Mouse (Mus musculus) heart, embryonic 13.5 days (tissue): ENCODE data around the gene March11. TPM values are rescaled to one million over a fixed set of nuclear protein-coding genes. Genes with fewer than 3 reads are reported as not detected.

Experiments used
- ATAC-seq: fragments of 200-750 bp; cut with Nextera tagmentation; 2 replicates; pipeline ENCODE4 v1.8.0; 2017; ENCODE audit warnings: moderate TSS enrichment; ENCODE audit not compliant: insufficient number of reproducible peaks, low FRiP score, low TSS enrichment; ENCODE audit errors: extremely low read depth
- H3K27ac ChIP-seq: fragments of 300-500 bp; sonication (generic); replicated peaks from 2 replicates; pipeline ENCODE4 v1.5.1; 2015; ENCODE audit warnings: moderate library complexity, mild to moderate bottlenecking, inconsistent platforms
- H3K27me3 ChIP-seq: fragments of 300-500 bp; sonication (generic); replicated peaks from 2 replicates; pipeline ENCODE4 v1.6.1; 2015; ENCODE audit warnings: mild to moderate bottlenecking, inconsistent platforms
- H3K36me3 ChIP-seq: fragments of 300-500 bp; sonication (generic); 2 replicates; pipeline ENCODE4 v1.6.1; 2015; ENCODE audit warnings: mild to moderate bottlenecking, inconsistent platforms
- H3K4me1 ChIP-seq: fragments of 300-500 bp; sonication (generic); 2 replicates; pipeline ENCODE4 v1.6.1; 2015; ENCODE audit warnings: inconsistent platforms
- H3K4me2 ChIP-seq: fragments of 300-500 bp; sonication (generic); 2 replicates; pipeline ENCODE4 v1.6.1; 2015; ENCODE audit warnings: inconsistent platforms, mild to moderate bottlenecking, moderate library complexity
- H3K4me3 ChIP-seq: fragments of 300-500 bp; sonication (generic); 2 replicates; pipeline ENCODE4 v1.5.1; 2015; ENCODE audit warnings: moderate library complexity, mild to moderate bottlenecking, inconsistent platforms
- H3K9ac ChIP-seq: fragments of 300-500 bp; sonication (generic); 2 replicates; pipeline ENCODE4 v1.6.1; 2015; ENCODE audit warnings: inconsistent platforms, mild to moderate bottlenecking, moderate library complexity
- H3K9me3 ChIP-seq: fragments of 300-500 bp; sonication (generic); 2 replicates; pipeline ENCODE4 v1.6.1; 2016; ENCODE audit warnings: inconsistent platforms
- WGBS: fragments of 180-500 bp; shearing (Covaris S2); methylation state at CpG from one replicate; pipeline ENCODE4 v1.1.7; 2015; ENCODE audit warnings: mixed read lengths; 5-methylcytosine and 5-hydroxymethylcytosine counted together
- polyA plus RNA-seq: library from polyadenylated mRNA; unstranded; fragments of >200 nt; fragmentation: Nextera tagmentation; extraction: Ambion mirVana; gene quantifications from 2 replicates; pipeline ENCODE4 v1.2.1, GENCODE M21; 2015

Gene March11
- polyA plus RNA-seq, 1 experiment from 2014 or later = 0.27 TPM

DNA sequence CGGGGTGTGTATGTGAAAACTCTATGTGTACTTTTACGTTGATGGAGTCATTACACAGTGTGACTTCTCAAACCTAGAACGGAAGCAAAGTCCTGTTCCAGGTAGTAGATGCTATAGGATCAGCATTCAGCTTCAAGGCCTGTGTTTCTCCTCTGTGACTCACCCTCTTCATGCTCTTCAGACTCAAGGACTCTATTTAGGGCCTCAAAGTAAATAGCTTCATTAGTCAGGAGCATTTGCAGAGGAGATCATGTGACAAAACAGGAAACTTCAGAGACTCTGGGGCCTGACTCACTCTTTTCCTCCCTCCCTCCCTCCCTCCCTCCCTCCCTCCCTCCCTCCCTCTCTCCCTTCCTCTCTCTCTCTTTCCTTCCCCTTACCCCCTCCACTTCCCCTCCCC is 66.1 kb downstream of the March11 start:
- WGBS = 86% methylated on average over 3 of the region's 3 CpGs
- H3K4me1 ChIP-seq = no peaks in the 10 kb centered on the region
- H3K4me2 ChIP-seq = no peak overlapping the region
- H3K9me3 ChIP-seq = no peaks in the 10 kb centered on the region
- no peak overlapping the region for H3K27ac ChIP-seq
- no peak overlapping the region for H3K9ac ChIP-seq
- H3K36me3 ChIP-seq = no peaks in the 10 kb centered on the region
- H3K27me3 ChIP-seq = no peaks in the 10 kb centered on the region
- no peak for ATAC-seq
- H3K4me3 ChIP-seq = no peak overlapping the region

DNA sequence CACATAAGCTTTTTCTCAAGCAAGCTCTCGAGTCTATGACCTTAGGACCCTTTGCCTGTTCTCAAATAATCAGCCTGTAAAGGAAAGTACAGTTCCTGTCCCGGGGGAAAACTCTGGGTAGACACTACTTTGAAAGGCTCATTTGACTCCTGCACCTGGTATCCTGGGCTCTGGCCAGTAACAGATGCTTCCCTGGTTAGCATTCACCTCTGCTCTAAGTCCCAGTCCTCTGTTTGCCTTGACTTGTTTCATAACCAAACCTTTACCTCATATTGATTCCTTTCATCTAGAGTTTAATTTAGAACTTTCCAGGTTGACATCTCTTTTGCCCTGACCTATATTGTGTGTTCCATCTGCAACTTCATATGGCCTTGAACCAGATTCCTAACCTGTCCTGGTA is 68.5 kb downstream of the March11 start:
- ATAC-seq = no peak
- Histone ChIP-seq H3K4me3 (no peak overlapping the region), H3K27ac (no peak overlapping the region), H3K9ac (no peak overlapping the region), H3K4me1 (no peaks in the 10 kb centered on the region), H3K9me3 (no peaks in the 10 kb centered on the region), H3K27me3 (no peaks in the 10 kb centered on the region), H3K36me3 (no peaks in the 10 kb centered on the region), H3K4me2 (no peak overlapping the region)
- 57% methylated on average over 2 of the region's 2 CpGs for WGBS

DNA sequence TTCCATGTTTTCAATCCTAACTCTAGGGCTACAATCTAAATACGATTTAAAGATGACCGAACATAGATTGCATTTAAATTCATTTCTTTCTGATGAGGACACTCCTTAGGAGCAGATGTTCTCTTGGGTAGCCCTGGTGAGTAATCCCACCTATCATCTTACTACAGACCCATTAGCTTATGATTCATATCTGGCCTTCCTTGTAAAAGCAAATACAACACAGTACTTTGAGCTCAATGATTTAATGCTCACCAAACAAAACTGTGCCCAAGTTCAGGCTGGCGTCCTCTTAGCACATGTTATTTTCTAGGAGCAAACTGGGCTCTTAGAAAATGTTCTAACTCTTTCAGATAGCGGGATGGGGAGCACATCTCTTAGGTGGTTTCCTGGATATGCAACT is 70.0 kb downstream of the March11 start:
- Histone ChIP-seq H3K27ac (no peak overlapping the region), H3K4me2 (no peak overlapping the region), H3K27me3 (no peaks in the 10 kb centered on the region), H3K9ac (no peak overlapping the region), H3K9me3 (no peaks in the 10 kb centered on the region), H3K4me1 (no peaks in the 10 kb centered on the region), H3K36me3 (no peaks in the 10 kb centered on the region), H3K4me3 (no peak overlapping the region)
- WGBS = 71% methylated on average over 4 of the region's 4 CpGs
- no peak for ATAC-seq

DNA sequence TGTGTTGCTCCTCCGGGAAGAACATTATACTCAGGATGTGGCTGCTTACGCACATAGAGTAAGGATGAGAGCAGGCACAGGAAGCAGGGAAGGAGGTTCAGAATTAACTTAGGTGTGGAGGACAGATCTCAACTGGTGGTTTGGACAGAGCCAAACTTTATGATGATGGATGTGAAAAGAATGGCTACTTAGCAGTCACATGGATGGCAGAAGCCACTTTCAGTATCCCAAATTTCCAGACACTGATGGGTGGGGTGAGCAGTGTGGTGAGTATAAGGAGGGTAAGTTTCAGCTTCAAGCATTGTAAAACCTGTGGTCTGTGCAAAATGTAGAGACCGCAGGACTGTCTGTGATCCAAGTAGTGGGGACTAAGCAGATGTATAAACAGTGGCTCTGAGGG is 71.0 kb downstream of the March11 start:
- no peak overlapping the region for H3K4me2 ChIP-seq
- no peak overlapping the region for H3K27ac ChIP-seq
- H3K9ac ChIP-seq = no peak overlapping the region
- H3K36me3 ChIP-seq = no peaks in the 10 kb centered on the region
- ATAC-seq = no peak
- 66% methylated on average over 3 of the region's 3 CpGs for WGBS
- H3K4me3 ChIP-seq = no peak overlapping the region
- no peaks in the 10 kb centered on the region for H3K27me3 ChIP-seq
- H3K9me3 ChIP-seq = no peaks in the 10 kb centered on the region
- H3K4me1 ChIP-seq = no peaks in the 10 kb centered on the region

DNA sequence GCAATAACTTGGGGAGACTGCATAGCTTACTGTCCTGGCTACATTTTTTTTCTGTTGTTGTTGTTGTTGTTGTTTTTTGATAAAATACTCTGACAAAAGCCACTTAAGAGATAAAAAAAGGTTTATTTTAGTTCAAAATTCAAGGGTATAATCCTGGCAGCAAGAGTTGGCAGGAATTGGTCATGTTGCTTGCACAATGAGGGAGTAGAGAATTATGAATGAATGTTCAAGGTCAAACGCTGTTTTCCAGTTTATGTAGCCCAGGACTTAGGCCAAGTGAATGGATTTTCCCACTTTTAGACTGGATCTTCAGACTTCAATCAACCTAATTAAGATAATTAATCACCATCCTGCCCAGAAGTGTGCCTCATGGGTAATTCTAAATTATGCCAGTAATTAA is 72.0 kb downstream of the March11 start:
- Histone ChIP-seq H3K27ac (no peak overlapping the region), H3K27me3 (no peaks in the 10 kb centered on the region), H3K9ac (no peak overlapping the region), H3K9me3 (no peaks in the 10 kb centered on the region), H3K36me3 (no peaks in the 10 kb centered on the region), H3K4me1 (no peaks in the 10 kb centered on the region), H3K4me3 (no peak overlapping the region), H3K4me2 (no peak overlapping the region)
- WGBS = 79% methylated on average over 1 of the region's 1 CpGs
- ATAC-seq = no peak

DNA sequence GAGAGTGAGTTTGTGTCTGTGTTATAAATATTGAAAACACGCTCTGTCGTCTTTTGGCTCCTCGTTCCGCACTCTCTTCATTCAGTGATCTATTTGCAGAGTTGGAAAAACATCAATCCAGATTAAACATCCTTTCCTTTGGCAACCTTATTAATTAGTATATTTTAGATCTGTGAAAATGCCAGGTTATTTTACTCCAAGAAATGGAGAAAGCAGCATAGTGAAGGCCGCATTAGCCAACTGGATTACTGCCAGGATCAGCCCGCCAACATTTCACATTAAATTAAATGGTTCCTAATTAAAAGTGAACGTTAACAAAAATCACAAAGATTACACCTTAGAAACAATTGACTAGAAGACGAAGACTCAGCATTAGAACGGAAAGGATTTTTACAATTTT is 81.2 kb downstream of the March11 start:
- H3K27ac ChIP-seq = no peak overlapping the region
- H3K4me1 ChIP-seq = no peaks in the 10 kb centered on the region
- ATAC-seq = no peak
- no peaks in the 10 kb centered on the region for H3K27me3 ChIP-seq
- WGBS = 82% methylated on average over 9 of the region's 9 CpGs
- no peaks in the 10 kb centered on the region for H3K9me3 ChIP-seq
- no peak overlapping the region for H3K9ac ChIP-seq
- no peak overlapping the region for H3K4me2 ChIP-seq
- H3K4me3 ChIP-seq = no peak overlapping the region
- no peaks in the 10 kb centered on the region for H3K36me3 ChIP-seq

DNA sequence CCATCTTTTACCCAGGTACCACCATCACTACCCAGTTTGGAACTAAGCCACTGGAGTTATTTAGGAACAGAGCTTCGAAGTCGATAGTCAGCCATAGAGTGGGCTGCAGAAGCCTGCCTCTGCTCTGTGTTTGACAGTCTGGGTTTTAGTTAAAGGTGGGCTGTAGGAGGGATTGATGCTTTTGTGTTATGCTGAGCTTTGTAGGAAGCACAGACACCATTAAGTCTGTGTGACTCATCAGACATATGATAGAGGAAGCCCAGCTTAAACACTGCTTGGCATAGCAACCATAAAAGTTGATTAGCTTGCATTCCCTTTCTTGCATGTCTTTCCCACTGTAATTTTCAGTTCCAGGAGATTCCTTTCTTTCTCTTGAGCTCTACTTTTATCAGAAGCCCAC is 87.7 kb downstream of the March11 start:
- H3K9me3 ChIP-seq = no peaks in the 10 kb centered on the region
- no peak overlapping the region for H3K4me3 ChIP-seq
- H3K27me3 ChIP-seq = no peaks in the 10 kb centered on the region
- 76% methylated on average over 2 of the region's 2 CpGs for WGBS
- H3K36me3 ChIP-seq = no peaks in the 10 kb centered on the region
- H3K27ac ChIP-seq = no peak overlapping the region
- ATAC-seq = no peak
- H3K4me2 ChIP-seq = no peak overlapping the region
- no peaks in the 10 kb centered on the region for H3K4me1 ChIP-seq
- H3K9ac ChIP-seq = no peak overlapping the region

DNA sequence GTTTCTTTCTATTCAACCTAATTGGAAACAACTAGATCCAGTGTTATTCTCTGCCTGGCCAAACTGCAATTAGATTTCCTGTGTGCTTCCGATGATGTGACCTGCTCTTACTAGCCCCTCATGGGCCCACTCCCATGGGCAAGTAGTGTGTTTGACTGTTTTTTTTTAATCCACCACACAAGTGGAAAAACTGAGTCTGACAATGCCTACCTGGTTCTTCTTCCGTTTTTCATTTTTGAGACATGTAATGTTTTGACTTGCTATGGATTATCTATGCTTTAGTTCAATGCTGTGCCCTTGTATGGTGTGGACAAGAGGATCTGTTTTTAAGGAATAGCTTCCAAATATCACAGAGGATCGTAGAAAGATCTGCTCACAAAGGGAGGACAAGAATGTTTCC is 116.4 kb downstream of the March11 start:
- H3K27me3 ChIP-seq = no peaks in the 10 kb centered on the region
- no peak overlapping the region for H3K4me2 ChIP-seq
- H3K9me3 ChIP-seq = no peaks in the 10 kb centered on the region
- 73% methylated on average over 3 of the region's 3 CpGs for WGBS
- H3K27ac ChIP-seq = no peak overlapping the region
- H3K36me3 ChIP-seq = no peaks in the 10 kb centered on the region
- no peak for ATAC-seq
- no peak overlapping the region for H3K9ac ChIP-seq
- H3K4me1 ChIP-seq = no peaks in the 10 kb centered on the region
- no peak overlapping the region for H3K4me3 ChIP-seq

DNA sequence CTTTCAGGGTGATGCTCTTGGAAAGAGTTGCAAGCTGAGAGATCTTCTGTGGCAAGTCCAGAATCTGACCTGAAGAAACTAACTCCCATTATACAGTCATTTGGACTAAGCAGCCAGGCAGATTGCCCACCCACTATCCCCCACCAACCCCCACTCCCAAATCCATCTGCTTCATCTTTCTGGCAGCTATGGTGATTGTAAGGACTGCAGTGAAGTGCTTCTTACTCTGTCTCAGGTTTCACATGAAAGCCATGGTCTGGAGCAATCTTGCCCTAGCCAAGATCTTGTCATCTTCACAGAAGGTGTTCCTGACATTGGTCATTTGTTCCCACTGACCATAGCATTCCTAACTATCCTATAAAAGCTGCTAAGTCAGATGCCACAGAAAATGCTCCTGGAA is 117.4 kb downstream of the March11 start:
- no peaks in the 10 kb centered on the region for H3K27me3 ChIP-seq
- H3K4me1 ChIP-seq = no peaks in the 10 kb centered on the region
- H3K4me2 ChIP-seq = no peak overlapping the region
- no peak overlapping the region for H3K27ac ChIP-seq
- no peaks in the 10 kb centered on the region for H3K9me3 ChIP-seq
- H3K9ac ChIP-seq = no peak overlapping the region
- H3K4me3 ChIP-seq = no peak overlapping the region
- H3K36me3 ChIP-seq = no peaks in the 10 kb centered on the region
- ATAC-seq = no peak

DNA sequence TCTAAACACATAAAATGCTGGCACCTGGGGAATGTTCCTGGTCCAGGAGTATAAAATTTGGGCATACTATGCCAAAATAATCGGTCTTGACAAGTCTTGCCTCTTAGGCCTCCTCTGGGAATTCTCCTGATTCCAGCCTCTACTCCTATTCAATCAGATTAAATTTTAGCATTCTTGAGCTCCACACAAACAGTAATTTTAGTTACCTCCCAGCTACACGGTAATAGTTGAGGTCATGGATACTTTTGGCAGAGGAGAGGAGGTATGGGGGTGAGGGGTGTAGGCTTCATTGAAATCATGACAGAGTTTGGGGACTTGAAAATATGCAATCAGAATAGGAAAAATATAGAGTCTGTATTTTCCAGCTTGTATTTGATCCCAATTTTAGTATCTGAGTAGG is 121.7 kb downstream of the March11 start:
- Histone ChIP-seq H3K27ac (no peak overlapping the region), H3K27me3 (no peaks in the 10 kb centered on the region), H3K36me3 (no peaks in the 10 kb centered on the region), H3K9me3 (no peaks in the 10 kb centered on the region), H3K4me3 (no peak overlapping the region), H3K4me2 (no peak overlapping the region), H3K9ac (no peak overlapping the region), H3K4me1 (no peaks in the 10 kb centered on the region)
- WGBS = 65% methylated on average over 2 of the region's 2 CpGs
- ATAC-seq = no peak

DNA sequence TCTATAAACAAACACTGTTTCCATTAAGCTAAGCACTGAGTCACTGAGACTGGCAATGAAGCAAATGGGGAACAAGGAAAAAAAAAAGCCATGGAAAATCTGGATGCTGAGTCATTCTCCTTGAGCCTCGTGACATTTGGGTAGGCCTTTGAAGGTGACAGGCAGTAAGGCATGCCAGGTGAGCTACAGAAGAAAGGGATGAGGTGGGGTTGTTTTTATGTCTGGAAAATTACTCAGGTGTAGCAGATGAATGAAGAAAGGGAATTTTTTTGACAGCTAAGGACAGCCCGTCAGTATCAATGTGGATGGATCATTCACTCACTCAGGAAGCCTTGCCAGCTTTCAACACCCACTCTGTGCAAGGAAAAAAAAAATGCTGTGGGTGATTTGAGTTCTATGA is 123.8 kb downstream of the March11 start:
- H3K27ac ChIP-seq = no peak overlapping the region
- no peaks in the 10 kb centered on the region for H3K27me3 ChIP-seq
- no peak for ATAC-seq
- H3K9ac ChIP-seq = no peak overlapping the region
- H3K36me3 ChIP-seq = no peaks in the 10 kb centered on the region
- no peaks in the 10 kb centered on the region for H3K9me3 ChIP-seq
- WGBS = 48% methylated on average over 2 of the region's 2 CpGs
- no peak overlapping the region for H3K4me3 ChIP-seq
- H3K4me1 ChIP-seq = no peaks in the 10 kb centered on the region
- no peak overlapping the region for H3K4me2 ChIP-seq

DNA sequence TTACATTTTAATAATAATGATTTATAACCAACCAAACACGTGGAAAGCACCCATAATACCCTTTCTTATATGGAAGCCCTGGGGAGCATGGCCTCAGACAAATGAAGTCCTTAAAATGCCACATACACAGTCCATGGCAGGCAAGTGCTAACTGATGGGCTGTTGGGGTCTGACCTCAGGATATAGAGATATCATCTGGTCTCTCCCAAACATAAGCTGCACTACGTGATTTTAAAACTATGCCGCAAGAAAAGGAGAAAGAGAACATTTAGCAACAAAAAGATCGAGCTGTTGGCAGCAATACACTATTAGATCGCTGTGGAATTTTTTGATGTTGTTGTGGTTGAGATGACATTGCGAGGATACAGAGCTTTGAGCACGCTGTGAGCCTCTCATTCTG is 126.9 kb downstream of the March11 start:
- no peak for ATAC-seq
- Histone ChIP-seq H3K27me3 (no peaks in the 10 kb centered on the region), H3K4me3 (no peak overlapping the region), H3K36me3 (no peaks in the 10 kb centered on the region), H3K4me2 (no peak overlapping the region), H3K9ac (no peak overlapping the region), H3K27ac (no peak overlapping the region), H3K9me3 (no peaks in the 10 kb centered on the region), H3K4me1 (no peaks in the 10 kb centered on the region)
- 74% methylated on average over 7 of the region's 7 CpGs for WGBS

DNA sequence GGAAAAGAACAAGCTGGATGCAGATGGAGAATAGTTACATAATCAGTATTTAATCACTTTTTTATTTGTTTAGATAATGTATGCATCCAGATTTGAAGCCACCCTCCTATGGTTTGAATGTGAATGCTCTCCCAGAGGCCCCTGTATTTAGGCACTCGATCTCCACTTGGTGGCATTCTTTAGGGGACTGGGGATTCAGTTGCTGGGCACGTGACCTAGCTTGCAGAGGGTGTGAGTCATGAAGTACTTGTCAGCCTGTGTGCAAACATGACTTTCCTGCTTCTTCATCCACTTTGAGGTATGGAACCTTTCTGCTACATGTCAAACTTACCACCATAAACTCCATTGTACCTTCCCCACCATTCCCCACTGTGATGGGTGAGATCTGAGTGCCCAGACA is 128.3 kb downstream of the March11 start:
- Histone ChIP-seq H3K27me3 (no peaks in the 10 kb centered on the region), H3K4me1 (no peaks in the 10 kb centered on the region), H3K9me3 (no peaks in the 10 kb centered on the region), H3K27ac (no peak overlapping the region), H3K4me3 (no peak overlapping the region), H3K36me3 (no peaks in the 10 kb centered on the region), H3K9ac (no peak overlapping the region), H3K4me2 (no peak overlapping the region)
- 65% methylated on average over 2 of the region's 2 CpGs for WGBS
- no peak for ATAC-seq
